In genomic region chr15:100808062-100808461, GRCm38 (mm10) we compare ENCODE assay signal across 20 mouse cellular contexts. TPM values are rescaled to one million over a fixed set of nuclear protein-coding genes. Genes with fewer than 3 reads are reported as not detected.
DNase-seq lines count a peak whose midpoint lies in the region; ATAC-seq and TF ChIP-seq lines count a peak whose summit lies in the region.
"Had no signal": no experiment of that assay in that cellular context is flagged by ENCODE, and none has a peak within 500 bp of the region (broad histone marks: within the 10 kb centered on the region; RNA-seq: fewer than 3 reads in every experiment).

No protein-coding gene starts in this region.

- 0 out of 2 replicates have a peak, but pooled peaks have one; percentile 15 for TF ChIP-seq CTCF in liver, postnatal 0 days (IDR thresholded peaks at IDR 0.05; ENCODE audit: low read depth)

- no peak overlapping the region for H3K27ac ChIP-seq in embryonic facial prominence, embryonic 12.5 days
- H3K27ac ChIP-seq in embryonic facial prominence, embryonic 10.5 days (replicated peaks): no peak overlapping the region
- no peak overlapping the region for H3K27ac ChIP-seq in kidney, embryonic 15.5 days
- H3K27ac ChIP-seq in brown adipose tissue, adult 24 weeks (replicated peaks; ENCODE audit: low read depth, low read length): peak overlapping the region; percentile 88
- H3K27ac ChIP-seq in liver, postnatal 0 days (ENCODE audit: low read depth): peak overlapping the region; percentile 9; the same call in 1 of the 2 replicates
- H3K27ac ChIP-seq: hindbrain, embryonic 14.5 days; limb, embryonic 12.5 days; neural tube, embryonic 13.5 days had no signal

- H3K4me3 ChIP-seq in embryonic facial prominence, embryonic 12.5 days: no peak overlapping the region
- H3K4me3 ChIP-seq in embryonic facial prominence, embryonic 10.5 days: no peak overlapping the region
- no peak overlapping the region for H3K4me3 ChIP-seq in kidney, embryonic 15.5 days (replicated peaks)
- H3K4me3 ChIP-seq in brown adipose tissue, adult 24 weeks (ENCODE audit: insufficient read depth, low read depth, low read length): no peak overlapping the region
- H3K4me3 ChIP-seq in liver, postnatal 0 days (ENCODE audit: low read depth, low read length): no peak overlapping the region
- H3K4me3 ChIP-seq: heart, embryonic 12.5 days; limb, embryonic 12.5 days; neural tube, embryonic 13.5 days had no signal

- H3K9ac ChIP-seq in embryonic facial prominence, embryonic 12.5 days: no peak overlapping the region
- no peak overlapping the region for H3K9ac ChIP-seq in kidney, embryonic 15.5 days
- no peak overlapping the region for H3K9ac ChIP-seq in liver, postnatal 0 days (replicated peaks)
- H3K9ac ChIP-seq: heart, embryonic 12.5 days; hindbrain, embryonic 14.5 days; limb, embryonic 12.5 days; neural tube, embryonic 13.5 days had no signal

- no peak for TF ChIP-seq EP300 in liver, postnatal 0 days (IDR thresholded peaks at IDR 0.05; ENCODE audit: low read depth)

- no peak overlapping the region for H3K4me2 ChIP-seq in embryonic facial prominence, embryonic 12.5 days (replicated peaks)
- H3K4me2 ChIP-seq in kidney, embryonic 15.5 days: no peak overlapping the region
- no peak overlapping the region for H3K4me2 ChIP-seq in liver, postnatal 0 days (ENCODE audit: low read depth, low read length)
- H3K4me2 ChIP-seq: heart, embryonic 12.5 days; hindbrain, embryonic 14.5 days; limb, embryonic 12.5 days; neural tube, embryonic 13.5 days had no signal

- 0 out of 2 replicates have a peak, but pooled peaks have one; percentile 56 for ATAC-seq in embryonic facial prominence, embryonic 12.5 days (ENCODE audit: insufficient number of reproducible peaks, insufficient read depth, low FRiP score, low TSS enrichment)
- no peak for ATAC-seq in kidney, embryonic 15.5 days (replicated peaks; ENCODE audit: low FRiP score)
- peak; percentile 55 for ATAC-seq in liver, postnatal 0 days
- ATAC-seq: forebrain, embryonic 14.5 days had no signal

- peaks cover 14% of the 10 kb centered on the region; the same call in 1 of the 2 replicates for H3K36me3 ChIP-seq in embryonic facial prominence, embryonic 12.5 days
- peaks cover 45% of the 10 kb centered on the region; the same call in 1 of the 2 replicates for H3K36me3 ChIP-seq in embryonic facial prominence, embryonic 10.5 days (replicated peaks)
- H3K36me3 ChIP-seq in kidney, embryonic 15.5 days: 0 out of 2 replicates have a peak, but pooled peaks cover 2% of the 10 kb centered on the region
- no peaks in the 10 kb centered on the region for H3K36me3 ChIP-seq in liver, postnatal 0 days (replicated peaks; ENCODE audit: insufficient read depth, low read length)
- H3K36me3 ChIP-seq: heart, embryonic 12.5 days had no signal

- H3K9me3 ChIP-seq in embryonic facial prominence, embryonic 12.5 days: no peaks in the 10 kb centered on the region
- no peaks in the 10 kb centered on the region for H3K9me3 ChIP-seq in embryonic facial prominence, embryonic 10.5 days
- no peaks in the 10 kb centered on the region for H3K9me3 ChIP-seq in kidney, embryonic 15.5 days (replicated peaks)
- no peaks in the 10 kb centered on the region for H3K9me3 ChIP-seq in liver, postnatal 0 days (ENCODE audit: low read length)
- H3K9me3 ChIP-seq: heart, embryonic 12.5 days; limb, embryonic 12.5 days; neural tube, embryonic 13.5 days had no signal

- no peaks in the 10 kb centered on the region; the same call in 1 of the 2 replicates for H3K4me1 ChIP-seq in embryonic facial prominence, embryonic 12.5 days
- H3K4me1 ChIP-seq in embryonic facial prominence, embryonic 10.5 days: peaks cover 7% of the 10 kb centered on the region; the same call in 1 of the 2 replicates
- H3K4me1 ChIP-seq in kidney, embryonic 15.5 days: no peaks in the 10 kb centered on the region
- no peaks in the 10 kb centered on the region for H3K4me1 ChIP-seq in brown adipose tissue, adult 24 weeks (ENCODE audit: control insufficient read depth, insufficient read depth, insufficient read length, low read length)
- peaks cover 7% of the 10 kb centered on the region; the same call in 1 of the 2 replicates for H3K4me1 ChIP-seq in liver, postnatal 0 days (ENCODE audit: insufficient read depth)
- H3K4me1 ChIP-seq: limb, embryonic 12.5 days had no signal

- 77% methylated on average over 12 of the region's 12 CpGs for WGBS in embryonic facial prominence, embryonic 12.5 days
- WGBS in embryonic facial prominence, embryonic 10.5 days: 75% methylated on average over 12 of the region's 12 CpGs
- WGBS in kidney, embryonic 15.5 days: 75% methylated on average over 12 of the region's 12 CpGs
- WGBS in liver, postnatal 0 days (ENCODE audit: insufficient replicate concordance): 67% methylated on average over 12 of the region's 12 CpGs

- no peaks in the 10 kb centered on the region for H3K27me3 ChIP-seq in embryonic facial prominence, embryonic 12.5 days
- no peaks in the 10 kb centered on the region for H3K27me3 ChIP-seq in embryonic facial prominence, embryonic 10.5 days (replicated peaks; ENCODE audit: low read depth, poor library complexity, severe bottlenecking)
- no peaks in the 10 kb centered on the region for H3K27me3 ChIP-seq in kidney, embryonic 15.5 days
- H3K27me3 ChIP-seq in liver, postnatal 0 days (ENCODE audit: insufficient read depth, low read length): no peaks in the 10 kb centered on the region
- H3K27me3 ChIP-seq: limb, embryonic 12.5 days; neural tube, embryonic 13.5 days had no signal

- no peak for DNase-seq in embryonic facial prominence, embryonic 10.5 days (ENCODE audit: low spot score)
- DNase-seq in kidney, adult 9 months: peak; percentile 21
- DNase-seq in liver, postnatal 0 days: no peak
- no peak for DNase-seq in thymus, postnatal 25 days
- no peak for DNase-seq in thymus, postnatal 14 days
- DNase-seq: B cell, adult 2 months; cerebellum, adult 9-10 months; gastrocnemius, postnatal 25 days; heart, postnatal 36 days; layer of hippocampus, adult 9-11 months; midbrain, embryonic 14.5 days; thymus, postnatal 36 days had no signal

RNA-seq across cellular contexts. Expression of gene Slc4a8, which starts 46.5 kb away (rescaled TPM):
- polyA plus RNA-seq in embryonic facial prominence, embryonic 12.5 days (2016; fragmentation: Nextera tagmentation; extraction: Ambion mirVana): 7.3 and 8.4 TPM in 2 replicates
- polyA plus RNA-seq in embryonic facial prominence, embryonic 10.5 days (2016; fragmentation: Nextera tagmentation; extraction: Ambion mirVana): 9.0 and 10.2 TPM in 2 replicates
- 9.6 and 9.9 TPM in 2 replicates for polyA plus RNA-seq in kidney, embryonic 15.5 days (2015; fragmentation: Nextera tagmentation; extraction: Ambion mirVana)
- polyA plus RNA-seq in brown adipose tissue, adult 24 weeks (2012; ENCODE audit: insufficient read depth, insufficient read length, missing spikeins): 0.91 and 3.2 TPM in 2 replicates
- 1.0 and 1.1 TPM in 2 replicates for polyA plus RNA-seq in liver, postnatal 0 days (2015; fragmentation: Nextera tagmentation; extraction: Ambion mirVana)

Comparison
In these comparisons a context has a peak if more than half of its experiments do, and no peak if none do; other contexts are left out.
1. H3K27ac ChIP-seq: peak in brown adipose tissue, adult 24 weeks (single experiment) and liver, postnatal 0 days (single experiment); none in embryonic facial prominence, embryonic 12.5 days (single experiment), embryonic facial prominence, embryonic 10.5 days (single experiment) and kidney, embryonic 15.5 days (single experiment).